Mouse (Mus musculus) lung, embryonic 14.5 days (tissue): ENCODE data around the gene Pde4a. TPM values are rescaled to one million over a fixed set of nuclear protein-coding genes. Genes with fewer than 3 reads are reported as not detected.

Source experiments
- ATAC-seq: fragments of 200-750 bp; cut with Nextera tagmentation; 2 replicates; pipeline ENCODE4 v1.8.0; 2017; ENCODE audit warnings: mild to moderate bottlenecking, moderate TSS enrichment, moderate library complexity; ENCODE audit not compliant: insufficient read depth
- DNase-seq: peaks from one replicate; pipeline ENCODE4 v3.0.0-alpha.2; 2015
- H3K27ac ChIP-seq: fragments of 300-500 bp; sonication (generic); 2 replicates; pipeline ENCODE4 v1.5.1; 2014; ENCODE audit warnings: low read depth, mild to moderate bottlenecking, moderate library complexity
- H3K27me3 ChIP-seq: fragments of 300-500 bp; sonication (generic); 2 replicates; pipeline ENCODE4 v1.6.1; 2014; ENCODE audit warnings: low read length, control low read depth; ENCODE audit not compliant: insufficient read depth
- H3K36me3 ChIP-seq: fragments of 300-500 bp; sonication (generic); 2 replicates; pipeline ENCODE4 v1.6.1; 2014; ENCODE audit warnings: control low read depth; ENCODE audit not compliant: insufficient read depth
- H3K4me1 ChIP-seq: fragments of 300-500 bp; sonication (generic); 2 replicates; pipeline ENCODE4 v1.6.1; 2014; ENCODE audit warnings: antibody characterized with exemption, control low read depth; ENCODE audit not compliant: insufficient read depth
- H3K4me2 ChIP-seq: fragments of 300-500 bp; sonication (generic); 2 replicates; pipeline ENCODE4 v1.6.1; 2014; ENCODE audit warnings: mild to moderate bottlenecking
- H3K4me3 ChIP-seq: fragments of 300-500 bp; sonication (generic); 2 replicates; pipeline ENCODE4 v1.5.1; 2014; ENCODE audit warnings: low read depth, low read length
- H3K9ac ChIP-seq: fragments of 300-500 bp; sonication (generic); 2 replicates; pipeline ENCODE4 v1.6.1; 2014
- H3K9me3 ChIP-seq: fragments of 300-500 bp; sonication (generic); 2 replicates; pipeline ENCODE4 v1.6.1; 2016; ENCODE audit warnings: low read depth, low read length, control low read depth
- CTCF ChIP-seq: IDR thresholded peaks from 2 replicates; pipeline ENCODE4 v1.5.1; 2016; ENCODE audit warnings: antibody characterized with exemption, low read depth
- WGBS: fragments of 180-500 bp; shearing (Covaris S2); extraction: QIAGEN DNeasy Blood & Tissue Kit; methylation state at CpG from one replicate; pipeline ENCODE4 v1.1.7; 2014; 5-methylcytosine and 5-hydroxymethylcytosine counted together
- polyA plus RNA-seq: library from polyadenylated mRNA; unstranded; fragments of >200 nt; fragmentation: Nextera tagmentation; extraction: Ambion mirVana; gene quantifications from 2 replicates; pipeline ENCODE4 v1.2.1, GENCODE M21; 2014

Pde4a gene
- polyA plus RNA-seq, 1 experiment from 2014 or later, result 8.4 TPM

GRCm38 (mm10) chr9:21196521-21197433, 31.3 kb downstream of the Pde4a start:
- H3K27ac ChIP-seq, result no peak overlapping the region
- no peaks in the 10 kb centered on the region for H3K36me3 ChIP-seq
- peak overlapping the region; percentile 24; the same call in 1 of the 2 replicates for H3K9ac ChIP-seq
- no peaks in the 10 kb centered on the region for H3K27me3 ChIP-seq
- H3K4me3 ChIP-seq, result peak overlapping the region; percentile 3
- H3K4me1 ChIP-seq, result no peaks in the 10 kb centered on the region; the same call in 1 of the 2 replicates
- ATAC-seq (peak; percentile 70), DNase-seq (no peak)
- 26% methylated on average over 19 of the region's 19 CpGs for WGBS
- no peak for TF ChIP-seq CTCF
- no peaks in the 10 kb centered on the region for H3K9me3 ChIP-seq
- H3K4me2 ChIP-seq, result peak overlapping the region; percentile 55

GRCm38 (mm10) chr9:21197981-21198380, 32.5 kb downstream of the Pde4a start:
- Histone ChIP-seq H3K9ac (no peak overlapping the region), H3K27ac (no peak overlapping the region), H3K4me2 (peak overlapping the region; percentile 55; the same call in 1 of the 2 replicates), H3K27me3 (no peaks in the 10 kb centered on the region), H3K4me3 (no peak overlapping the region), H3K36me3 (no peaks in the 10 kb centered on the region), H3K9me3 (no peaks in the 10 kb centered on the region), H3K4me1 (no peaks in the 10 kb centered on the region; the same call in 1 of the 2 replicates)
- no peak for TF ChIP-seq CTCF
- ATAC-seq (no peak), DNase-seq (peak; percentile 56)
- 20% methylated on average over 4 of the region's 4 CpGs for WGBS

- Histone ChIP-seq H3K27me3 (no peaks in the 10 kb centered on the region), H3K27ac (no peak overlapping the region), H3K9ac (no peak overlapping the region), H3K4me3 (no peak overlapping the region), H3K4me1 (no peaks in the 10 kb centered on the region; the same call in 1 of the 2 replicates), H3K4me2 (no peak overlapping the region), H3K36me3 (no peaks in the 10 kb centered on the region), H3K9me3 (no peaks in the 10 kb centered on the region)
- no peak for TF ChIP-seq CTCF
- WGBS, result 72% methylated on average over 3 of the region's 3 CpGs
- DNase-seq (no peak), ATAC-seq (no peak)
Measured at GRCm38 (mm10) chr9:21198960-21199359, 33.4 kb downstream of the Pde4a start.

GRCm38 (mm10) chr9:21204156-21204527, 38.6 kb downstream of the Pde4a start:
- H3K27me3 ChIP-seq, result no peaks in the 10 kb centered on the region
- H3K4me3 ChIP-seq, result no peak overlapping the region; the same call in 1 of the 2 replicates
- TF ChIP-seq CTCF, result no peak
- H3K9me3 ChIP-seq, result no peaks in the 10 kb centered on the region
- ATAC-seq (no peak), DNase-seq (no peak)
- H3K4me2 ChIP-seq, result peak overlapping the region; percentile 70; the same call in 1 of the 2 replicates
- H3K9ac ChIP-seq, result no peak overlapping the region
- no peak overlapping the region for H3K27ac ChIP-seq
- 34% methylated on average over 8 of the region's 8 CpGs for WGBS
- no peaks in the 10 kb centered on the region for H3K4me1 ChIP-seq
- no peaks in the 10 kb centered on the region for H3K36me3 ChIP-seq

- Histone ChIP-seq H3K4me2 (peak overlapping the region; percentile 70), H3K4me3 (peak overlapping the region; percentile 38), H3K9me3 (no peaks in the 10 kb centered on the region), H3K36me3 (no peaks in the 10 kb centered on the region), H3K4me1 (no peaks in the 10 kb centered on the region), H3K9ac (peak overlapping the region; percentile 38), H3K27ac (no peak overlapping the region), H3K27me3 (no peaks in the 10 kb centered on the region)
- TF ChIP-seq CTCF, result no peak
- 5% methylated on average over 23 of the region's 23 CpGs for WGBS
- ATAC-seq (peak; percentile 77), DNase-seq (peak; percentile 55)
Measured at GRCm38 (mm10) chr9:21204528-21205272, 39.2 kb downstream of the Pde4a start.

- TF ChIP-seq CTCF, result no peak
- H3K9me3 ChIP-seq, result no peaks in the 10 kb centered on the region
- H3K4me2 ChIP-seq, result no peak overlapping the region
- no peak overlapping the region for H3K4me3 ChIP-seq
- 84% methylated on average over 6 of the region's 6 CpGs for WGBS
- H3K27ac ChIP-seq, result no peak overlapping the region
- no peak overlapping the region for H3K9ac ChIP-seq
- H3K36me3 ChIP-seq, result peaks cover 5% of the 10 kb centered on the region; the same call in 1 of the 2 replicates
- no peaks in the 10 kb centered on the region for H3K4me1 ChIP-seq
- ATAC-seq (no peak), DNase-seq (no peak)
- H3K27me3 ChIP-seq, result no peaks in the 10 kb centered on the region
Measured at GRCm38 (mm10) chr9:21206848-21207247, 41.3 kb downstream of the Pde4a start.

GRCm38 (mm10) chr9:21208626-21209025, 43.1 kb downstream of the Pde4a start:
- TF ChIP-seq CTCF, result no peak
- H3K9ac ChIP-seq, result no peak overlapping the region
- 62% methylated on average over 2 of the region's 2 CpGs for WGBS
- no peaks in the 10 kb centered on the region for H3K4me1 ChIP-seq
- H3K27ac ChIP-seq, result no peak overlapping the region
- H3K36me3 ChIP-seq, result peaks cover 5% of the 10 kb centered on the region; the same call in 1 of the 2 replicates
- H3K27me3 ChIP-seq, result no peaks in the 10 kb centered on the region
- ATAC-seq (no peak), DNase-seq (no peak)
- H3K4me3 ChIP-seq, result no peak overlapping the region
- no peaks in the 10 kb centered on the region for H3K9me3 ChIP-seq
- H3K4me2 ChIP-seq, result no peak overlapping the region
